In genomic region chr7:51254461-51254860, GRCm38 (mm10) we compare ENCODE assay signal across 24 mouse cellular contexts.
"Had no signal": no experiment of that assay in that cellular context is flagged by ENCODE, and none has a peak within 500 bp of the region (broad histone marks: within the 10 kb centered on the region; RNA-seq: fewer than 3 reads in every experiment).

No protein-coding gene starts in this region.

- H3K36me3 ChIP-seq: limb, embryonic 10.5 days; limb, embryonic 13.5 days; liver, embryonic 12.5 days; liver, embryonic 15.5 days; lung, embryonic 15.5 days; midbrain, embryonic 10.5 days; midbrain, embryonic 13.5 days; neural tube, embryonic 12.5 days; neural tube, embryonic 15.5 days had no signal

- H3K9ac ChIP-seq: limb, embryonic 13.5 days; liver, embryonic 12.5 days; liver, embryonic 15.5 days; lung, embryonic 15.5 days; midbrain, embryonic 13.5 days; neural tube, embryonic 12.5 days; neural tube, embryonic 15.5 days had no signal

- DNase-seq: kidney, postnatal 25 days; layer of hippocampus, postnatal 36 days; liver; lung, adult 18-20 months; lung, postnatal 10 days; lung, postnatal 36 days; right cerebral cortex, adult 18-20 months; right cerebral cortex, postnatal 14 days; right cerebral cortex, postnatal 4 days; thymus, adult 2 months; thymus, postnatal 14 days; thymus, postnatal 4 days had no signal

- H3K9me3 ChIP-seq: limb, embryonic 10.5 days; limb, embryonic 13.5 days; liver, embryonic 12.5 days; liver, embryonic 15.5 days; lung, embryonic 15.5 days; midbrain, embryonic 10.5 days; midbrain, embryonic 13.5 days; neural tube, embryonic 12.5 days; neural tube, embryonic 15.5 days had no signal

- H3K4me3 ChIP-seq: limb, embryonic 10.5 days; limb, embryonic 13.5 days; liver, embryonic 12.5 days; liver, embryonic 15.5 days; lung, embryonic 15.5 days; megakaryocyte, embryonic 14.5 days; midbrain, embryonic 10.5 days; midbrain, embryonic 13.5 days; neural tube, embryonic 12.5 days; neural tube, embryonic 15.5 days had no signal

- H3K4me1 ChIP-seq: limb, embryonic 10.5 days; limb, embryonic 13.5 days; liver, embryonic 12.5 days; liver, embryonic 15.5 days; lung, embryonic 15.5 days; megakaryocyte, embryonic 14.5 days; midbrain, embryonic 10.5 days; midbrain, embryonic 13.5 days; neural tube, embryonic 12.5 days; neural tube, embryonic 15.5 days had no signal

- H3K4me2 ChIP-seq: limb, embryonic 13.5 days; liver, embryonic 12.5 days; liver, embryonic 15.5 days; lung, embryonic 15.5 days; midbrain, embryonic 13.5 days; neural tube, embryonic 12.5 days; neural tube, embryonic 15.5 days had no signal

- H3K27me3 ChIP-seq: limb, embryonic 13.5 days; liver, embryonic 12.5 days; liver, embryonic 15.5 days; lung, embryonic 15.5 days; megakaryocyte, embryonic 14.5 days; neural tube, embryonic 12.5 days; neural tube, embryonic 15.5 days had no signal

- H3K27ac ChIP-seq: kidney, postnatal 0 days; limb, embryonic 10.5 days; limb, embryonic 13.5 days; liver, embryonic 12.5 days; liver, embryonic 15.5 days; lung, embryonic 15.5 days; midbrain, embryonic 10.5 days; midbrain, embryonic 13.5 days; neural tube, embryonic 12.5 days; neural tube, embryonic 15.5 days; stomach, postnatal 0 days had no signal

- ATAC-seq: liver, embryonic 12.5 days; midbrain, embryonic 13.5 days had no signal
